Mouse (Mus musculus) kidney, adult 2 months (tissue): ENCODE measurements around the gene Hipk2.

Source experiments
- CTCF ChIP-seq: fragments of 200-500 bp; conservative IDR thresholded peaks from 2 replicates; pipeline ENCODE4 v1.5.1; 2011; ENCODE audit warnings: low read depth, mild to moderate bottlenecking, control low read depth, low read length, moderate library complexity, mixed read lengths; ENCODE audit not compliant: insufficient read depth, insufficient read length
- POLR2A ChIP-seq: fragments of 200-500 bp; IDR thresholded peaks from one replicate; pipeline ENCODE4 v1.6.1; 2011; ENCODE audit warnings: low read depth, low read length, control low read depth

DNA sequence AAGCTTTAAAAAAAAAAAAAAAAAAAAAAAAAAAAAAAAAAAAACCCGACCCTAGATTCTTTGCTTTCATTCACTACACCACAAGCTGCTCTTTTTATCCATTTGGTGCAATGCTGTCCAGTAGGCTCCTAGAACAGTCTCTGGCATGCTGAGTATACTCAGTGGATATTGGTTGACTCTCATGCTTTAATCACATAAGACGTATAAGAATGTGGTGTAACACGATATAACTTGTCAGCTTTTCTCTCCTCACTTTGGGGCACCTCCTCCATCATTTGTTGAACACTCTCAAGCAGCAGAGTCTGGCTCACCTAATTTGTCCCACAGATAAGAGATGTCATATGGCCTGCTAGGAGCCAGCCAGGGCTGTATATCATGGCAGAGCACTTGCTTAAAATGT lies 12.4 kb downstream of the Hipk2 start:
- TF ChIP-seq CTCF, result no peak
- no peak for TF ChIP-seq POLR2A
